Mouse (Mus musculus) macrophage (primary cell): ENCODE measurements around the gene Ttc12. TPM values are rescaled to one million over a fixed set of nuclear protein-coding genes. Genes with fewer than 3 reads are reported as not detected.

Experiments used
- polyA plus RNA-seq: library from polyadenylated mRNA; stranded (reverse); fragments of 250-400 nt; gene quantifications from 3 replicates; pipeline ENCODE4 v1.2.4, GENCODE M21; 2018; ENCODE audit warnings: inconsistent platforms

The Ttc12 gene
- polyA plus RNA-seq, 1 experiment from 2014 or later: 7.5 TPM

Other genes with a start within 250 kb of the Ttc12 start
- not detected in 3 replicates for gene Gm4894, start 235.7 kb downstream of the Ttc12 start, polyA plus RNA-seq
- not detected in 3 replicates for gene Drd2, start 145.6 kb downstream of the Ttc12 start, polyA plus RNA-seq
- not detected in 3 replicates for gene Ankk1, start 59.2 kb downstream of the Ttc12 start, polyA plus RNA-seq